Mouse (Mus musculus) C2C12 (cell line): Measurements from ENCODE around the gene Agpat2. TPM values are rescaled to one million over a fixed set of nuclear protein-coding genes. Genes with fewer than 3 reads are reported as not detected.

Experiments used
- H3K27me3 ChIP-seq: one replicate; pipeline ENCODE4 v1.6.1; 2011; ENCODE audit not compliant: control insufficient read depth, insufficient read depth, insufficient read length
- H3K36me3 ChIP-seq: one replicate; pipeline ENCODE4 v1.6.1; 2011; ENCODE audit not compliant: control insufficient read depth, insufficient read depth
- H3K4me3 ChIP-seq: one replicate; pipeline ENCODE4 v1.5.1; 2011; ENCODE audit warnings: mild to moderate bottlenecking, control low read depth; ENCODE audit not compliant: poor library complexity, insufficient read depth, severe bottlenecking
- H3K79me2 ChIP-seq: one replicate; pipeline ENCODE4 v1.6.1; 2011; ENCODE audit not compliant: control insufficient read depth, insufficient read depth
- H3K79me3 ChIP-seq: one replicate; pipeline ENCODE4 v1.6.1; 2011; ENCODE audit warnings: low read depth, control low read depth
- H3ac ChIP-seq: one replicate; pipeline ENCODE3; 2011; ENCODE audit warnings: low read depth; ENCODE audit not compliant: control insufficient read depth, insufficient read length
- CEBPB ChIP-seq: IDR thresholded peaks from one replicate; pipeline ENCODE4 v1.6.1; 2011; ENCODE audit warnings: low read depth, mild to moderate bottlenecking, control low read depth, moderate library complexity
- CTCF ChIP-seq: IDR thresholded peaks from one replicate; pipeline ENCODE4 v1.5.1; 2011; ENCODE audit not compliant: control insufficient read depth, insufficient read depth, insufficient read length
- FOSL1 ChIP-seq: IDR thresholded peaks from one replicate; pipeline ENCODE4 v1.8.0; 2011; ENCODE audit warnings: mild to moderate bottlenecking, low read length; ENCODE audit not compliant: poor library complexity, insufficient read depth, severe bottlenecking
- MAX ChIP-seq: IDR thresholded peaks from one replicate; pipeline ENCODE4 v1.6.1; 2011; ENCODE audit warnings: mild to moderate bottlenecking, control low read depth
- MYOD1 ChIP-seq: IDR thresholded peaks from one replicate; pipeline ENCODE4 v1.6.1; 2011; ENCODE audit warnings: low read depth; ENCODE audit not compliant: control insufficient read depth, insufficient read length
- MYOG ChIP-seq: IDR thresholded peaks from one replicate; pipeline ENCODE4 v1.6.1; 2011; ENCODE audit not compliant: control insufficient read depth, insufficient read length; ENCODE audit errors: extremely low read depth
- USF1 ChIP-seq: IDR thresholded peaks from one replicate; pipeline ENCODE4 v1.6.1; 2011; ENCODE audit warnings: low read depth, mild to moderate bottlenecking, control low read depth, moderate library complexity
- polyA plus RNA-seq: library from polyadenylated mRNA; unstranded; fragments of >200 nt; fragmentation: generic; extraction: Trizol; gene quantifications from one replicate; pipeline ENCODE4 v1.2.1, GENCODE M21; 2012; ENCODE audit warnings: missing spikeins

Agpat2 gene
- polyA plus RNA-seq, 1 experiment = 37.9 TPM

GRCm38 (mm10) chr2:26570034-26570433 lies 34.2 kb downstream of the Agpat2 start:
- no peaks in the 10 kb centered on the region for H3K79me2 ChIP-seq
- peaks cover 7% of the 10 kb centered on the region for H3K27me3 ChIP-seq
- H3K4me3 ChIP-seq = no peak overlapping the region
- H3K79me3 ChIP-seq = no peaks in the 10 kb centered on the region
- no peaks in the 10 kb centered on the region for H3K36me3 ChIP-seq
- TF ChIP-seq USF1 (no peak), CTCF (peak; percentile 32), CEBPB (no peak)
- H3ac ChIP-seq = no peak overlapping the region

- TF ChIP-seq CTCF = peak; percentile 92
- TF ChIP-seq CEBPB = no peak
- H3K27me3 ChIP-seq = peaks cover 11% of the 10 kb centered on the region
- H3K79me2 ChIP-seq = no peaks in the 10 kb centered on the region
- H3K79me3 ChIP-seq = no peaks in the 10 kb centered on the region
- no peaks in the 10 kb centered on the region for H3K36me3 ChIP-seq
- no peak overlapping the region for H3K4me3 ChIP-seq
- no peak overlapping the region for H3ac ChIP-seq
These were observed 38.0 kb downstream of the Agpat2 start for GRCm38 (mm10) chr2:26566221-26566620.

DNA sequence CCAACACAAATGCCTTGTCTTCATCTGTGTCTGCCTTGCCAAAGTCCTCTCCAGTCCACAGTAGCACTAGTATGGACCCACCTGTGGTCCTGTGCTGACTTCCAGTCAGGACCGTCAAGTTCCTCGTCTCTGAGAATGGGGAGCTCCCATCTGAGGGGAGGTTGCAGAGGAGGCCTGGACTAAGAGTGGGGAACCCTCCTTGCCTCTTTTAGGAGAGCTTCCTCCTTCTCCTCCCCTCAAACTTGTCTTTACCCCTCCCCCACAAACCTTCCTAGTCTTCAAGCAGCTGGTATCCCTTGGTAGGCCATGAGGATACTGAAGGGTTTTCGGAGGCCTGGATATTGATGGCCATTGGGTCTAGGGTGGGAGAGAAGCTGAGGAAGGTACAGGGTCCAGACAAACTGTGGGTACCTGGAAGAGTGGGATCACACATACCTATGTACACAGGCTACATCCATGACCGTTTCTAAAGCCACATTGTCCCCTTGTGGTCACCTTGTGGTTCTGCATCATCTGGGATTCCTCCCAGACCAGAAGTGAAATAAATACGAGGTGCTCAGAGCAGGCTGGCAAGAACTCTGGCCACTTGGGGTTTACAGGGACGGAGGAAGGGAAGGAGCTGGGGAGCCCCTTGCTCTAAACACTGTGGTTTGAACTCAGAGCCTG lies 42.7 kb downstream of the Agpat2 start:
- no peak overlapping the region for H3ac ChIP-seq
- H3K79me2 ChIP-seq = no peaks in the 10 kb centered on the region
- no peaks in the 10 kb centered on the region for H3K79me3 ChIP-seq
- TF ChIP-seq CTCF (peak; percentile 76), CEBPB (no peak)
- H3K27me3 ChIP-seq = peaks cover 7% of the 10 kb centered on the region
- H3K4me3 ChIP-seq = no peak overlapping the region
- H3K36me3 ChIP-seq = no peaks in the 10 kb centered on the region

DNA sequence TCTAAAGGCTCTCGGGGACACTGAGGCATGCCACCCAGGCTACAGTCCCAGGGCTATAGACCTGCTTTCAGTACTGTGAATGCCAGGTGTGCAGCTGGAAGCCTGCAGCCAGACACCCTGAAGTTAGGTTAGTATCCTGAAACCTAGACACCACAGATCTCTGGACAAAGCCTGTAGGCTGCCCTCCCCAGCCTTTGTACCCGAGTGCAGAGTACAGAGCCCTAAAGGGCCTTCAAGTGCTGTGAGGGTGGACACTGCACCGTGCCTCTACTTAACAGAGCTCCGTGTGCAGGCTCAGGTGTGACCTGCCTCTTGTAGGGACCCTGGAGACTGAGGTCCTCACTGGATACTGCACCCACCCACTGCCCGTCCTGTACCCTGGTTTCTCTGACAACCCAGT lies 43.7 kb downstream of the Agpat2 start:
- Histone ChIP-seq H3K36me3 (no peaks in the 10 kb centered on the region), H3K79me2 (no peaks in the 10 kb centered on the region), H3ac (no peak overlapping the region), H3K27me3 (peaks cover 7% of the 10 kb centered on the region), H3K79me3 (no peaks in the 10 kb centered on the region), H3K4me3 (no peak overlapping the region)
- TF ChIP-seq FOSL1 (no peak), MYOG (no peak), MAX (no peak), USF1 (no peak), MYOD1 (no peak), CEBPB (no peak), CTCF (no peak)

- H3K79me2 ChIP-seq = no peaks in the 10 kb centered on the region
- peaks cover 3% of the 10 kb centered on the region for H3K27me3 ChIP-seq
- no peak overlapping the region for H3ac ChIP-seq
- no peaks in the 10 kb centered on the region for H3K36me3 ChIP-seq
- TF ChIP-seq CEBPB (no peak), FOSL1 (no peak), CTCF (no peak), MYOD1 (no peak), MAX (no peak), USF1 (no peak)
- H3K79me3 ChIP-seq = no peaks in the 10 kb centered on the region
- no peak overlapping the region for H3K4me3 ChIP-seq
These were observed 47.7 kb downstream of the Agpat2 start for GRCm38 (mm10) chr2:26556535-26556993.

DNA sequence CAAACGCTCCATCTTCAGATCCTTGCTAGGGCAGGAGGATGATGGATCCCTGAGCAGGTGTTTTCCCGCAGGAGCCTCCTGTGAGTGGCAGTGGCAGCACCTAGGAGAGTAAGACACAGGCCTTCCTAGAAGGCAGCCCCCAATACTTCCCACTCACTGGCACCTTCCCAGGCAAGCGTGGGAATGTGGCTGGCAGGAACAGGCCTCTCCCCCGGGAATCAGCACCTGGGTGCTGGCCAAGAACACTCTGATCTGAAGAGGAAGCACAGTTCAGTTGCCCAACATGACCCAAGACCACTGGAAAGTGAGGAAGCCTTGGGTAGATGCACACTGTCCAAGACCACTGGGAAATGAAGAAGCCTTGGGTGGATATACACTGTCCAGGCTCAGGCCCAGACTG lies 49.1 kb downstream of the Agpat2 start:
- TF ChIP-seq MYOD1 (no peak), CEBPB (no peak), CTCF (no peak), MYOG (no peak), MAX (no peak), USF1 (no peak), FOSL1 (no peak)
- Histone ChIP-seq H3K36me3 (no peaks in the 10 kb centered on the region), H3K79me2 (no peaks in the 10 kb centered on the region), H3K27me3 (no peaks in the 10 kb centered on the region), H3K4me3 (no peak overlapping the region), H3K79me3 (no peaks in the 10 kb centered on the region), H3ac (no peak overlapping the region)
